Mouse (Mus musculus): ENCODE results near the gene Eral1. TPM values are rescaled to one million over a fixed set of nuclear protein-coding genes. Genes with fewer than 3 reads are reported as not detected.
"Not testable (repeated sequence)": the region's sequence is repeated elsewhere in the genome, so short reads cannot be mapped to it uniquely, and the experiment has no call there.

The Eral1 gene
- total and polyA plus RNA-seq, 3 experiments = 25.0 to 34.9 (median 28.2) TPM

- 41% methylated on average over 9 of the region's 9 CpGs for WGBS
- peak; percentile 76 to 78 for DNase-seq
- H3K4me1 ChIP-seq (ENCODE audit: control insufficient read depth, insufficient read depth, low read length) = no peaks in the 10 kb centered on the region
- H3K27me3 ChIP-seq (ENCODE audit: control insufficient read depth, insufficient read depth, low read length) = no peaks in the 10 kb centered on the region
- no peaks in the 10 kb centered on the region for H3K79me2 ChIP-seq (replicated peaks; ENCODE audit: control insufficient read depth, insufficient read depth, low read length)
- no peak for TF ChIP-seq POLR2A (IDR thresholded peaks at IDR 0.05; ENCODE audit: insufficient read depth, low read depth, low read length)
- TF ChIP-seq CTCF (IDR thresholded peaks at IDR 0.05) = peak; percentile 92
- peak; percentile 95 for TF ChIP-seq EP300 (IDR thresholded peaks at IDR 0.05; ENCODE audit: insufficient read depth, low read depth, low read length)
- intact Hi-C loops (cut with DNase I) = loop anchor here (2.0 to 5.0 kb wide), 2 partner anchors 92 to 117 kb away; partner anchors contain the start of genes Nek8 and Tlcd1
- no peak overlapping the region for H3K9ac ChIP-seq (ENCODE audit: low read depth, low read length)
- H3K4me3 ChIP-seq = no peak overlapping the region
- H3K36me3 ChIP-seq (ENCODE audit: control insufficient read depth, insufficient read depth, low read length) = no peaks in the 10 kb centered on the region
- no peak overlapping the region for H3K27ac ChIP-seq
Observed at GRCm38 (mm10) chr11:78059833-78060757, 20.1 kb downstream of the Eral1 start.

- H3K4me1 ChIP-seq (ENCODE audit: control insufficient read depth, insufficient read depth, low read length) = no peaks in the 10 kb centered on the region
- no peaks in the 10 kb centered on the region for H3K27me3 ChIP-seq (ENCODE audit: control insufficient read depth, insufficient read depth, low read length)
- H3K9ac ChIP-seq (ENCODE audit: low read depth, low read length) = no peak overlapping the region
- no peak for DNase-seq
- no peak overlapping the region for H3K4me3 ChIP-seq
- 85% methylated on average over 8 of the region's 8 CpGs for WGBS
- no peaks in the 10 kb centered on the region for H3K36me3 ChIP-seq (ENCODE audit: control insufficient read depth, insufficient read depth, low read length)
- H3K27ac ChIP-seq = no peak overlapping the region
- intact Hi-C loops (cut with DNase I) = no loop called here
- TF ChIP-seq EP300 (IDR thresholded peaks at IDR 0.05; ENCODE audit: insufficient read depth, low read depth, low read length) (no peak), POLR2A (IDR thresholded peaks at IDR 0.05; ENCODE audit: insufficient read depth, low read depth, low read length) (no peak), CTCF (IDR thresholded peaks at IDR 0.05) (no peak)
- H3K79me2 ChIP-seq (replicated peaks; ENCODE audit: control insufficient read depth, insufficient read depth, low read length) = no peaks in the 10 kb centered on the region
Observed at GRCm38 (mm10) chr11:78056946-78057345, 23.2 kb downstream of the Eral1 start.

- no peaks in the 10 kb centered on the region for H3K4me1 ChIP-seq (ENCODE audit: control insufficient read depth, insufficient read depth, low read length)
- DNase-seq = no peak
- no peaks in the 10 kb centered on the region for H3K36me3 ChIP-seq (ENCODE audit: control insufficient read depth, insufficient read depth, low read length)
- TF ChIP-seq POLR2A (IDR thresholded peaks at IDR 0.05; ENCODE audit: insufficient read depth, low read depth, low read length) = no peak
- no peak for TF ChIP-seq EP300 (IDR thresholded peaks at IDR 0.05; ENCODE audit: insufficient read depth, low read depth, low read length)
- no peak for TF ChIP-seq CTCF (IDR thresholded peaks at IDR 0.05)
- H3K4me3 ChIP-seq = no peak overlapping the region
- H3K27ac ChIP-seq = no peak overlapping the region
- H3K9ac ChIP-seq (ENCODE audit: low read depth, low read length) = no peak overlapping the region
- no peaks in the 10 kb centered on the region for H3K27me3 ChIP-seq (ENCODE audit: control insufficient read depth, insufficient read depth, low read length)
- 76% methylated on average over 8 of the region's 8 CpGs for WGBS
- intact Hi-C loops (cut with DNase I) = no loop called here
- no peaks in the 10 kb centered on the region for H3K79me2 ChIP-seq (replicated peaks; ENCODE audit: control insufficient read depth, insufficient read depth, low read length)
Observed at GRCm38 (mm10) chr11:78053078-78053477, 27.1 kb downstream of the Eral1 start.

- H3K4me1 ChIP-seq (ENCODE audit: control insufficient read depth, insufficient read depth, low read length); H3K27me3 ChIP-seq (ENCODE audit: control insufficient read depth, insufficient read depth, low read length); H3K79me2 ChIP-seq (replicated peaks; ENCODE audit: control insufficient read depth, insufficient read depth, low read length); H3K9ac ChIP-seq (ENCODE audit: low read depth, low read length); DNase-seq; H3K4me3 ChIP-seq; H3K36me3 ChIP-seq (ENCODE audit: control insufficient read depth, insufficient read depth, low read length); H3K27ac ChIP-seq: not testable (repeated sequence)
- intact Hi-C loops (cut with DNase I) = loop anchor here (5.0 kb wide), 1 partner anchor 44 kb away; the partner anchor contains the start of gene Fam222b
- 85% methylated on average over 4 of the region's 4 CpGs for WGBS
Observed at GRCm38 (mm10) chr11:78048637-78049036, 31.5 kb downstream of the Eral1 start.

GRCm38 (mm10) chr11:78044758-78045251 lies 35.4 kb downstream of the Eral1 start:
- no peaks in the 10 kb centered on the region for H3K79me2 ChIP-seq (replicated peaks; ENCODE audit: control insufficient read depth, insufficient read depth, low read length)
- peak overlapping the region; percentile 77 for H3K27ac ChIP-seq
- H3K27me3 ChIP-seq (ENCODE audit: control insufficient read depth, insufficient read depth, low read length) = no peaks in the 10 kb centered on the region
- WGBS = 13% methylated on average over 5 of the region's 5 CpGs
- intact Hi-C loops (cut with DNase I) = loop anchor here (5.0 kb wide), 1 partner anchor 47 kb away; the partner anchor contains the start of gene Fam222b
- peaks cover 3% of the 10 kb centered on the region for H3K4me1 ChIP-seq (ENCODE audit: control insufficient read depth, insufficient read depth, low read length)
- H3K9ac ChIP-seq (ENCODE audit: low read depth, low read length) = no peak overlapping the region
- peak; percentile 87 to 92 for DNase-seq
- no peak overlapping the region; the same call in 1 of the 2 replicates for H3K4me3 ChIP-seq
- no peaks in the 10 kb centered on the region for H3K36me3 ChIP-seq (ENCODE audit: control insufficient read depth, insufficient read depth, low read length)
- TF ChIP-seq CTCF (IDR thresholded peaks at IDR 0.05) = no peak
- 0 out of 2 replicates have a peak, but pooled peaks have one; percentile 2 for TF ChIP-seq POLR2A (IDR thresholded peaks at IDR 0.05; ENCODE audit: insufficient read depth, low read depth, low read length)
- peak; percentile 80 for TF ChIP-seq EP300 (IDR thresholded peaks at IDR 0.05; ENCODE audit: insufficient read depth, low read depth, low read length)
